Mouse (Mus musculus): ENCODE results near the gene Vash2. TPM values are rescaled to one million over a fixed set of nuclear protein-coding genes. Genes with fewer than 3 reads are reported as not detected.

Vash2 gene
- polyA plus RNA-seq, 1 experiment = not detected

DNA sequence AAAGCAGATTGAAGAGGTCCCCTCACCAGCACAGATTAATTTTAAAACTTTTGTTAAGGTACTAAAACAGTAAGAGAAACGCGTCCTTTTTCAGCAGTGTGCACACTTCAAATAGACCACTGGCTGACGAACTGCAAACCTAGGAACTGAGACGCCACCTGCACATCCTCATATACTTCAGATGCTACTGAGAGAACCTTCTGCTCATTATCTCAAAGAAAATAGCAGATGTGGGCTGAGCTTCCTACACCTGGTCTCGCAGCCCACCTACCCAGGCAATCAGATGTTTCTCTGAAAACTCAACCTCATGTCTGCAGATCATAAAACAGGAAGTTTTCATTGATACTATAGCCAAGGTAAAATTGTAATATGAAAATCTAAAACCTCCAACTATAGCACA lies 40.7 kb upstream of the Vash2 start:
- no peak overlapping the region for H3K4me3 ChIP-seq (replicated peaks; ENCODE audit: control insufficient read depth, low read depth, low read length)
- no peak for TF ChIP-seq CTCF (IDR thresholded peaks at IDR 0.05; ENCODE audit: control insufficient read depth, insufficient read depth, low read length)
- WGBS = 86% methylated on average over 5 of the region's 5 CpGs
- no peaks in the 10 kb centered on the region; the same call in 1 of the 2 replicates for H3K4me1 ChIP-seq (ENCODE audit: control insufficient read depth, insufficient read depth, low read length)
- no peak overlapping the region for H3K27ac ChIP-seq (ENCODE audit: control insufficient read depth, insufficient read depth, low read depth, low read length, poor library complexity)

DNA sequence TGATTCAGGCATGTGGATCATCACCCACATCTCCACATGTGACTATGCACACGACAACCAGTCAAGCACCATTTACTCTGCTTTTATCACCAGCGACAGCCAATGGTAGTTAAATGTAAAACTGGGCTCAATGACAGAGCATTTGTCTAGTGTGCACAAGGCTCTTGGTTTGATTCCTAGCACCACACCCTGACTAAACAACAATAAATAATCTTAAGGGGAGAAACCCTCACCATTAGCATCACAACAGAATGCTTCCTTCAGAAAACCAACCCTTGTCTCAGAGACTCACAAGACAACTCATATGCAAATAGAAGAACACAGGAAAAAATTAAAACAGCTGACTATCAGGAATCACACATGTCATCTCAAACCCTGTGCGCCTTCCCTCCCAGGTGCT lies 35.2 kb upstream of the Vash2 start:
- Histone ChIP-seq H3K4me1 (ENCODE audit: control insufficient read depth, insufficient read depth, low read length) (no peaks in the 10 kb centered on the region), H3K4me3 (replicated peaks; ENCODE audit: control insufficient read depth, low read depth, low read length) (no peak overlapping the region), H3K27ac (ENCODE audit: control insufficient read depth, insufficient read depth, low read depth, low read length, poor library complexity) (no peak overlapping the region)
- WGBS = 88% methylated on average over 3 of the region's 3 CpGs
- TF ChIP-seq CTCF (IDR thresholded peaks at IDR 0.05; ENCODE audit: control insufficient read depth, insufficient read depth, low read length) = no peak
- TF ChIP-seq POLR2A (IDR thresholded peaks at IDR 0.05; ENCODE audit: borderline replicate concordance, control insufficient read depth, low read depth, low read length) = no peak

DNA sequence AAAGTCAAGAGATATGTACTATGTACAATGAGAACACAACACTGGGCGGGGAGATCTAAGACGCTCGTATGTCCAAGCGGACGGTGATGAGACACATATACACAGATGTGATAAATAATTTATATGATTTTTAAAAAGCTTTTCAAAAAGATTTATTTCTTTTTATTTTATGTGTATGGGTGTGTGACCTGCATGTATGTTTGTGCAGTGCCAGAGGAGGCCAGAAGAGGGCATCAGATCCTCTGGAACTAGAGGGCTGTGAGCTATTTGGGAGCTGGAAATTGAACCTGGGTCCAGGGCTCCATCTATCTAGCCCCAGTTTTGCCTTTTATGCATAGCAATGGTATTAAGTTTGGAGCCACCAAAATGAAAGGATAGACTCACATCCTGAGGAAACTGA lies 29.6 kb upstream of the Vash2 start:
- WGBS = 95% methylated on average over 5 of the region's 5 CpGs
- Histone ChIP-seq H3K27ac (ENCODE audit: control insufficient read depth, insufficient read depth, low read depth, low read length, poor library complexity) (no peak overlapping the region), H3K4me3 (replicated peaks; ENCODE audit: control insufficient read depth, low read depth, low read length) (no peak overlapping the region), H3K4me1 (ENCODE audit: control insufficient read depth, insufficient read depth, low read length) (no peaks in the 10 kb centered on the region)
- TF ChIP-seq POLR2A (IDR thresholded peaks at IDR 0.05; ENCODE audit: borderline replicate concordance, control insufficient read depth, low read depth, low read length) (no peak), CTCF (IDR thresholded peaks at IDR 0.05; ENCODE audit: control insufficient read depth, insufficient read depth, low read length) (peak; percentile 37; the same call in 1 of the 2 replicates)

DNA sequence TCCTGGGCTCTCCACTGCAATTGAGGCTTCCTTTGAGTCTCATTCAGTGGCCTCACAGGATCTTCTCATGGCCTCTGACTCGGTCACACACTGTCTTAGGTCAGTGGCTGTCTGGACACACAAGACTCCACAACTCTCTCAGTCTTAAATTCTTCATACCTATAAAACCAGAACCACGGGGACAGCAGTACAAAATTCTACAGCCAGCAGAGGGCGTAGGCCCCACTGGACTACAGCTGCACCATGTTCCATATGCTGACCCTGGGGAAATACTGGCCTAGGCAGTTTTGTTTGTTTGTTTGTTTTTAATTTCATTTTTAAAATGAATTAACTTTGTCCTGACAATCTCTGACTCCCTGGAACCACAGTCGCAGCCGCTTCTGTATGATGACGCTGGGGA lies 23.1 kb upstream of the Vash2 start:
- TF ChIP-seq CTCF (IDR thresholded peaks at IDR 0.05; ENCODE audit: control insufficient read depth, insufficient read depth, low read length) (peak; percentile 48; the same call in 1 of the 2 replicates), POLR2A (IDR thresholded peaks at IDR 0.05; ENCODE audit: borderline replicate concordance, control insufficient read depth, low read depth, low read length) (no peak)
- Histone ChIP-seq H3K4me3 (replicated peaks; ENCODE audit: control insufficient read depth, low read depth, low read length) (no peak overlapping the region), H3K27ac (ENCODE audit: control insufficient read depth, insufficient read depth, low read depth, low read length, poor library complexity) (no peak overlapping the region), H3K4me1 (ENCODE audit: control insufficient read depth, insufficient read depth, low read length) (no peaks in the 10 kb centered on the region)
- WGBS = 69% methylated on average over 6 of the region's 6 CpGs

DNA sequence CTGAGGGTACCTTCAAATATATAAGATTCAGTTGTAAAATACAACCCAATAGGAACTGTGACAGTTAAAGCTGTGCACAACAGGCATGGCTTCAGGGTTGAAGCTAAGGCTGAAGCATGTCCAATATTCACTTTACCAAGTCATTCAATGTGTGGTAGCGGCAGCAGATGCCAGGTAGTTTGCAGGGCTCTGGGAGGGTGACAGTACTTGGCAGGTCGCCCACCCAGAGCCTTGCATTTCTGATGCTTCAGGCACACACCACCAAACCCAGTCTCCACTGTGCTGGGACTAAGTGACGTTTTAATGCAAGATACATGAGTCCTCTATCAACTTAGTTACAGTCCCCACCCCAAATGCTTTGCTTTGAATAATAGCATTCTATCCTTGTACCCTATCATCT lies 21.6 kb upstream of the Vash2 start:
- no peaks in the 10 kb centered on the region for H3K4me1 ChIP-seq (ENCODE audit: control insufficient read depth, insufficient read depth, low read length)
- TF ChIP-seq CTCF (IDR thresholded peaks at IDR 0.05; ENCODE audit: control insufficient read depth, insufficient read depth, low read length) = no peak
- TF ChIP-seq POLR2A (IDR thresholded peaks at IDR 0.05; ENCODE audit: borderline replicate concordance, control insufficient read depth, low read depth, low read length) = no peak
- 74% methylated on average over 3 of the region's 3 CpGs for WGBS
- H3K4me3 ChIP-seq (replicated peaks; ENCODE audit: control insufficient read depth, low read depth, low read length) = no peak overlapping the region
- no peak overlapping the region for H3K27ac ChIP-seq (ENCODE audit: control insufficient read depth, insufficient read depth, low read depth, low read length, poor library complexity)

DNA sequence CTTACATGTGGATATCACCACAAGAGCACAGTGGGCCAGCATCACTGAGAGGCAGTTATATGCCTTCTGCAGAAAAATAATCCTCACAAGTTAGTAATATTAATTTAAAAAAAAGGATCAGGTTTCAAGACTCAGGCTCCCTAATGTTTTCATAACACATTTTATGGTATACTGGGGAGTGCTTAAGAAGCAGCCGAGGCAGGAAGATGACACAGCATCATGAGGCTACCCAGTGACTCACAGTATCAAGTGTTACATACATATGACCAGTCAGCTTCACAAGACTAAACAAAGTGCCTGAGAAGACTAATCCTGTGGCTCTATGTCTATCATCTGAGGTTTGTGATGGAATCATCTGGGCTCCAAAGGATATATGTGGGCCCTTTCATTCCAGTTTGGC lies 18.9 kb upstream of the Vash2 start:
- TF ChIP-seq POLR2A (IDR thresholded peaks at IDR 0.05; ENCODE audit: borderline replicate concordance, control insufficient read depth, low read depth, low read length) (no peak), CTCF (IDR thresholded peaks at IDR 0.05; ENCODE audit: control insufficient read depth, insufficient read depth, low read length) (no peak)
- no peaks in the 10 kb centered on the region for H3K4me1 ChIP-seq (ENCODE audit: control insufficient read depth, insufficient read depth, low read length)
- no peak overlapping the region for H3K27ac ChIP-seq (ENCODE audit: control insufficient read depth, insufficient read depth, low read depth, low read length, poor library complexity)
- WGBS = 39% methylated on average over 1 of the region's 1 CpGs
- no peak overlapping the region for H3K4me3 ChIP-seq (replicated peaks; ENCODE audit: control insufficient read depth, low read depth, low read length)

DNA sequence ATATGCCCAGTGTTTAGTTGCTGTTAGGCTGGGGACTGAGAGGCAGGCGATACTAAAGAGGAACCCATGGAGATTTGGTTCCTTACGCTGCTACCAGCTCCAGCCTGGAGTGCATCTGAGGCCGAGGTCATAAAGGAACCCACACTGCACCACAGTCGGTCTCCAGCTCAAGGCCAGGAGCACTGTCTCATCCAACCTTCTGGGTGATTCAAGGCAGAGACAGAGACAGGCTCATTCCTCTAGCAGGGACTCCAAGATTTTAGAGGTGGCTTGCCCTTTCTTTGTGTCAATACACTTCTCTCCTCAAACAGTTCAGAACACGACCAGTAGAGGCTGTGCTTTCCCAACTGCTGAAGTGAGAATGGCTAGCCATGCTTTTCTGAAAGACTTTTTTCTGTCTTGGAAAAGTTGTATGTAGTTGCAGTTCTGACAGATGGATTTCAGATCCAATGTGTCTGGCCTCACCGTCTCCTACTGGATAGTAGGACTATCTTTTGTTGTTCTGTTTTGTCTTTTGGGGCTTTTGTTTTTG lies 17.3 kb upstream of the Vash2 start:
- no peak overlapping the region for H3K4me3 ChIP-seq (replicated peaks; ENCODE audit: control insufficient read depth, low read depth, low read length)
- no peaks in the 10 kb centered on the region for H3K4me1 ChIP-seq (ENCODE audit: control insufficient read depth, insufficient read depth, low read length)
- no peak overlapping the region for H3K27ac ChIP-seq (ENCODE audit: control insufficient read depth, insufficient read depth, low read depth, low read length, poor library complexity)
- TF ChIP-seq CTCF (IDR thresholded peaks at IDR 0.05; ENCODE audit: control insufficient read depth, insufficient read depth, low read length) (no peak), POLR2A (IDR thresholded peaks at IDR 0.05; ENCODE audit: borderline replicate concordance, control insufficient read depth, low read depth, low read length) (no peak)
- WGBS = 55% methylated on average over 6 of the region's 6 CpGs

DNA sequence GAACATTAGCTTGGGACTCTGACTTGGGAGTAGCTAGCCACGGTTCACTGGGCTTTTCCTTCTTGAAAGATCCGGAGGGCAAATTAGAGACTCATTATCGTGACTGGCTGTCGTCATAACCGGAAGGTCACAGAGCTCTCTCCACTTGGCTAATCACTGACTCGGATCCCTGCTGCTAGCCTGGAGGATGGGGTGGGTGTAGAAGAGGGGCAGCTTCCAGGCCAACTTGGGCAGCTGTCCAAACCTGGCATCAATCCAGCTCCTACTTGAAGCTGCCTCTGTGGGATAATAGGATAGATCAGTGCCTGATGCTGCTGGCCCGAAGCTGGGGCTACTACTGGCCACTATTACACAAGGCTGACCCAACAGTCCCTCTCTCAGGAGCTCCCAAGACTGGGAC lies 16.5 kb upstream of the Vash2 start:
- no peaks in the 10 kb centered on the region for H3K4me1 ChIP-seq (ENCODE audit: control insufficient read depth, insufficient read depth, low read length)
- no peak overlapping the region for H3K27ac ChIP-seq (ENCODE audit: control insufficient read depth, insufficient read depth, low read depth, low read length, poor library complexity)
- WGBS = 76% methylated on average over 7 of the region's 7 CpGs
- TF ChIP-seq CTCF (IDR thresholded peaks at IDR 0.05; ENCODE audit: control insufficient read depth, insufficient read depth, low read length) (no peak), POLR2A (IDR thresholded peaks at IDR 0.05; ENCODE audit: borderline replicate concordance, control insufficient read depth, low read depth, low read length) (no peak)
- no peak overlapping the region for H3K4me3 ChIP-seq (replicated peaks; ENCODE audit: control insufficient read depth, low read depth, low read length)

DNA sequence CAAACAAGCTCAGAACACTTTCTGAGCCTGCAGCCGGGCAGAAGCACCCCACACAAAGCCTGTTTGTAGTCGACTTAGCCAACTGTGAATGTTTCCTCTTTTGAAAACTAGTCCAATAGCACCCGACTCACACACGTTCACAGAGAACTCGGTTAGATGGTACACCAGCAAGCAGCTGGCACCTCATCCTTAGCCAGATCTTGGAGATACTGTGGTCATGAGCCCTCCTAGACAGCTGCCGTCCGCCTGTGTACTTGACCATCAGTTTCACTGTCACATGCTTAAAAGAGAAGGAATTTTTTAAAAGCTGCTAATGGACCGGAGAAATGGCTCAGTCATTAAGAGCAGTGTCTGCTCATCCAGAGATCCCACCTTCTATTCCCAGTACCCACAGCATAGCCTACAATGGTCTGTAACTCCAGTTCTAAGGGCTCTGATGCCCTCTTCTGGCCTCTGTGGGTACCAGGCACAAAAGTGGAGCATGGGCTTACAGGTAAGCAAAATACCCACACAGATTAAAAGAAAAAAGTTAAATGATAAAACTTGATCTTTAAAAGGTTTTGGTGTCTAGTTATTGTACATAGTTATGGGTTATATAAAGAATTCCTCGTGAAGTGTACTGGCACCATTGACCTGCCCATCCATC lies 10.5 kb upstream of the Vash2 start:
- Histone ChIP-seq H3K4me3 (replicated peaks; ENCODE audit: control insufficient read depth, low read depth, low read length) (no peak overlapping the region), H3K4me1 (ENCODE audit: control insufficient read depth, insufficient read depth, low read length) (no peaks in the 10 kb centered on the region), H3K27ac (ENCODE audit: control insufficient read depth, insufficient read depth, low read depth, low read length, poor library complexity) (no peak overlapping the region)
- TF ChIP-seq CTCF (IDR thresholded peaks at IDR 0.05; ENCODE audit: control insufficient read depth, insufficient read depth, low read length) (peak; percentile 18; the same call in 1 of the 2 replicates), POLR2A (IDR thresholded peaks at IDR 0.05; ENCODE audit: borderline replicate concordance, control insufficient read depth, low read depth, low read length) (no peak)
- 70% methylated on average over 9 of the region's 9 CpGs for WGBS

Data from bone marrow, adult 2 months (tissue).